Mouse (Mus musculus): ENCODE data around the gene Znrf3. TPM values are rescaled to one million over a fixed set of nuclear protein-coding genes. Genes with fewer than 3 reads are reported as not detected.

Gene Znrf3
- polyA plus RNA-seq, 1 experiment from 2014 or later: 13.7 TPM

DNA sequence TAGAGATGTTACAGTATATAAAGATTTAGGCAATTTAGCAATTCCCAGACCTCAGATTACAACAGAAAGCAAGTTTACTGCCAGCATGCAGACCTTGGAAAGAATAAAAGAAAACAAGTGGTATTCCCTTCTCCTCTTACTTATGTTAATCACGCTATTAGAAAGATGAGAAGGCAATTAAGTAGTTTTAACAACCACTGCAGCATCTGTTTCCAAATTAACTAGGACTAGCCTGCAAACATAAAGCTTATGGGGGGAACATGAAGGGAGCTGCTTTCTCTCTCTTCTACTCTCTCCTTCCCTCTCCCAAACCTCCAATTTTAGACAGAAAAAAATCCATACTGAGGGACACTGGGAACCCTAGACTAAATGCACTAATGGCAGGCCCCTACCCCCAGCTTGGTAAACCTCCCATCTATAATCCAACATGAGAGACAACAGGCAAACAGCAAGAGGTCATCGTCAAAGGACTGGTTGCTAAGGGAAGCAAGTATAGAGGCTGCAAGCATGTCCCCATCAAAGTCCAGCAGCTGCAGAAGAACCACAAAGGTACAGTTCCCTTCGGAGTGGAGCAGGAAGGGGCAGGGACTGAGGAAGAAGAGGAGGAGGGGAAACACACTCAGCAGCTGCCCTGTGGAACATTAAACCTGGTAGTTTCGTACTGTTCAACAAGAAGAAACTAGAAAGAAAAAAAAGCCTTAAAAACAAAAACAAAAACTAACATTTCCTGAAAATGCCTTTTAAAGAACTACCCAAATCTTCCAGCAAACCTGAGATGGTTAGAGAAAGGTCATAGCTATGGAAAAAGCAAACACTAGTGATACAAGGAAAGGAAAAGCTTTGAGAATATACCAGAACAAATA is 53.4 kb downstream of the Znrf3 start:
- no peak for ATAC-seq (ENCODE audit: insufficient number of reproducible peaks, insufficient read depth, low FRiP score, low TSS enrichment, low read depth)
- 24% methylated on average over 4 of the region's 4 CpGs for WGBS

DNA sequence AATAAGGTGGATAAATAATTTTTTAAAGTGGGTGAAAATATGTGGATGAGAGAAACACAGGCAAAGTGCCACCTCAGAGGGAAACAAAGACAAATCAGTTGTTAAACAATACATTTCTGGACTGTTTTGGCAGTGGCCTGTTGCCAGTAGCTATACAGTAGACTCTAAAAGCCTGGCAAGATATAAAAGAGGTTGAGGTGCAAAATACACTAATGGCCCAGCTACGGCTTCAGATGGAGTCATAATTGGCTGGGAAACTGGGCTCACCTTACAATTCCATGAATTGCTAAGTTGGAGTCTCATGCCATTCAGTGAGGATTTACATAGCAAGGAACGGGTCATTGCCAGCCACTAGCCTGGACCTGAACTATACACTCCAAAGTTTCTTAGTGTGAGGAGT is 62.0 kb downstream of the Znrf3 start:
- Histone ChIP-seq H3K27ac (no peak overlapping the region), H3K4me1 (replicated peaks) (peaks cover 15% of the 10 kb centered on the region), H3K4me3 (replicated peaks) (no peak overlapping the region), H3K27me3 (no peaks in the 10 kb centered on the region), H3K9me3 (no peaks in the 10 kb centered on the region), H3K4me2 (no peak overlapping the region), H3K9ac (replicated peaks) (no peak overlapping the region), H3K36me3 (no peaks in the 10 kb centered on the region)
- no peak for ATAC-seq (ENCODE audit: insufficient number of reproducible peaks, insufficient read depth, low FRiP score, low TSS enrichment, low read depth)
- WGBS: 57% methylated on average over 2 of the region's 2 CpGs

More for the DNA sequence above, 53.4 kb downstream of the Znrf3 start:
- H3K27me3 ChIP-seq: no peaks in the 10 kb centered on the region
- H3K4me3 ChIP-seq (replicated peaks): no peak overlapping the region
- no peaks in the 10 kb centered on the region for H3K9me3 ChIP-seq
- H3K36me3 ChIP-seq: no peaks in the 10 kb centered on the region
- H3K4me2 ChIP-seq: peak overlapping the region; percentile 16; the same call in 1 of the 2 replicates
- no peak overlapping the region for H3K9ac ChIP-seq (replicated peaks)
- peaks cover 16% of the 10 kb centered on the region for H3K4me1 ChIP-seq (replicated peaks)
- H3K27ac ChIP-seq: no peak overlapping the region

DNA sequence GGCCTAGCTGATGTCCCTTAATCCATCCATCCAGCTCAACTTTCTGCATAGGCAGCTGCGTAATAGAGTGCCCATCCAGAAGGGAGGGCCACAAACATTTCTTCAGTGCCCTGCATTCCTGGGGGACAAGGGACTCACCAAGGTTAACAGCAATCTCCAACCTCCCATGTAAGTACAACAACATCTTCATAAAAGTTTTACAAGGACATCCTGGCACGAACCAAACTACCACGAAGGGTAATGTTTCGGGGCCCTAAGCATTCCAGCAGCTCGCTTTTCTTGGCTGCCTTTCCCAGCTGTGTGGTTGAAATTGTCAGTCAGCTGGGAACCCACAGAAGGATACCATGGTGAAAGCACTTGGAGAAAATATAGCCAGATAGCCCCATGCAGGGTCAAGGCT is 63.4 kb downstream of the Znrf3 start:
- Histone ChIP-seq H3K9me3 (no peaks in the 10 kb centered on the region), H3K4me2 (no peak overlapping the region), H3K27me3 (no peaks in the 10 kb centered on the region), H3K36me3 (no peaks in the 10 kb centered on the region), H3K4me3 (replicated peaks) (no peak overlapping the region), H3K9ac (replicated peaks) (no peak overlapping the region), H3K27ac (no peak overlapping the region), H3K4me1 (replicated peaks) (peaks cover 15% of the 10 kb centered on the region)
- ATAC-seq (ENCODE audit: insufficient number of reproducible peaks, insufficient read depth, low FRiP score, low TSS enrichment, low read depth): no peak
- 61% methylated on average over 5 of the region's 5 CpGs for WGBS

DNA sequence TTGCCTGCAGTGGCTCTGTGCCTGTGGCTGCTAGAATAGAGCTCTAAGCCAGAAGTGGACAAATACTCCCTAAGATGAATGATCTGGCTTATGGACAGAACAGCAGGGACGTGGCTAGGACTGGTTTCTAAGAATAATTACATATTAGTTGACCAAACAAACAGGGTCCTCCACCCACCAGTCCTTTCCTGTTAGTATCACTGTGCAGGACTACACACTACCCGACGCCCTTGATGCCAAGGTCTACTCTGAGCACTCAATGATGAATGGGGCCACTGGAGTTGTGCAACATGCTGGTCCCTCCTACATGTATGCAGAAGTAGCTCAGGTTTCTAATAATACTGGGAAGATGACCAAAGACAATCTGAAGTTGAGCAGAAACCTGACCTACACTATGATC is 64.4 kb downstream of the Znrf3 start:
- no peak for ATAC-seq (ENCODE audit: insufficient number of reproducible peaks, insufficient read depth, low FRiP score, low TSS enrichment, low read depth)
- Histone ChIP-seq H3K36me3 (no peaks in the 10 kb centered on the region), H3K4me2 (no peak overlapping the region), H3K27me3 (no peaks in the 10 kb centered on the region), H3K9me3 (no peaks in the 10 kb centered on the region), H3K4me3 (replicated peaks) (no peak overlapping the region), H3K27ac (no peak overlapping the region), H3K9ac (replicated peaks) (no peak overlapping the region), H3K4me1 (replicated peaks) (peaks cover 15% of the 10 kb centered on the region)
- 87% methylated on average over 3 of the region's 3 CpGs for WGBS

DNA sequence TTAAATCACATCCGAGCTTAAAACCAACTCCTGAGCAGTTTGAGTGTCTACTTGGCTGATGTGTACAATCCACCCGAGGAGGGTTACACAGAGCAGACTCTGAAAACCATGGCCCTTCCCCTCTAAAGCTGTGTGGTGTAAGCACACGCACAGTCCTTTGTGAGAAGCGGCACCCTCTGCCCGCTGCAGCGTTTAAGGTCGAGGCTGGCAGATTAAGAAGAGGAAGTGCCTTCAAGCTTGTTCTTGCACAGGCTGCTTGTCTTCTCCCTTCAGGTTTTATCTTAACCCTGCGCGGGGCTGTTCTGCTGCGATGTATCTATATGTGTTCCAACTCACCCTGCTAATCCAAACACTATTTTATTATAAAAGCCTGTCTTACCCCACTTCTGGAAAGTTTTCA is 75.5 kb downstream of the Znrf3 start:
- no peaks in the 10 kb centered on the region; the same call in 1 of the 2 replicates for H3K9me3 ChIP-seq
- H3K4me2 ChIP-seq: no peak overlapping the region
- 79% methylated on average over 10 of the region's 10 CpGs for WGBS
- H3K36me3 ChIP-seq: no peaks in the 10 kb centered on the region
- H3K27me3 ChIP-seq: no peaks in the 10 kb centered on the region
- no peak overlapping the region for H3K4me3 ChIP-seq (replicated peaks)
- H3K4me1 ChIP-seq (replicated peaks): no peaks in the 10 kb centered on the region
- H3K27ac ChIP-seq: no peak overlapping the region
- H3K9ac ChIP-seq (replicated peaks): no peak overlapping the region
- no peak for ATAC-seq (ENCODE audit: insufficient number of reproducible peaks, insufficient read depth, low FRiP score, low TSS enrichment, low read depth)

DNA sequence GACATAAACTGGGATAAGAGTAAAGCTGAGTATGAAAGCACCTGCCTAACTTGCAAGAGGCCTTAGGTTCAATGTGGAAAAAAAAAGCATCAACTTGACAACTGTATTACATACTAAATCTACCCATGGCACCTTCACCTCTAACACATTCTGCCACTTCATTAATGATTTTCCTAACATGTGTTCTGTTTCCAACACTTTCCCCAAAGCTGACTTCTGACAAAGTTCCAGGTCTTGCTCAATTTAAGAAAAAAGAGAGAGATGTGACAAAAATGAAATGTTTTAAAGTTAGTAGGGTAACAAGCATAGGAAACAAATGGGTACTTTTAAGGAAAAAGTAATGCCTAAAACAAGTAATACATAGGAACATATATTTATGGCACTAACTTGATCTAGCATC is 76.2 kb downstream of the Znrf3 start:
- no peak overlapping the region for H3K4me3 ChIP-seq (replicated peaks)
- no peaks in the 10 kb centered on the region for H3K4me1 ChIP-seq (replicated peaks)
- H3K27me3 ChIP-seq: no peaks in the 10 kb centered on the region
- H3K27ac ChIP-seq: no peak overlapping the region
- no peak overlapping the region for H3K4me2 ChIP-seq
- ATAC-seq (ENCODE audit: insufficient number of reproducible peaks, insufficient read depth, low FRiP score, low TSS enrichment, low read depth): no peak
- H3K36me3 ChIP-seq: no peaks in the 10 kb centered on the region
- no peaks in the 10 kb centered on the region; the same call in 1 of the 2 replicates for H3K9me3 ChIP-seq
- no peak overlapping the region for H3K9ac ChIP-seq (replicated peaks)

DNA sequence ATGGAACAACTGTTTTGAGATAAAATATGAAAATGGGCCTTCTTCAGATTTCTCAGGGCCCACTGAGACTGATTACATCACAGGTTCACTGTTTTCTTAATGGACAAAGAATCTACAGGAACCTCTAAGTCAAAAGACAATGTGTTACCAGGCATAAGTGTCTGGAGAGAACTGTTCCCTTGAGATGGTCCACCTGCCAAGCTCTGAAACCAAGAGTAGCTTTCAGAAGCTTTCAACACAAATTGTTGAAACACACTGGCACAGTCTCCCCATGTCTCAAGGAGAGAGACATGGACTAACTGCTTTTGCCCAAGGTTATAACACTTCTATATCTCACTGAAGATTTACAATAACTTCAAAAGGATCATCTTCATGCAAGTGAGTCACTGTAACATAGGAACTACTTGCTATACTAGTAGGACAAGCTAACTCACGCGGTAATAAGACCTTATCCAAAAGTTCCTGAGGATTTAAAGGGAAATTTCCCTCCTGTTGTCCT is 89.3 kb downstream of the Znrf3 start:
- Histone ChIP-seq H3K27ac (no peak overlapping the region), H3K4me2 (no peak overlapping the region), H3K9ac (replicated peaks) (no peak overlapping the region), H3K36me3 (no peaks in the 10 kb centered on the region), H3K9me3 (no peaks in the 10 kb centered on the region), H3K4me1 (replicated peaks) (no peaks in the 10 kb centered on the region), H3K27me3 (no peaks in the 10 kb centered on the region), H3K4me3 (replicated peaks) (no peak overlapping the region)
- 95% methylated on average over 2 of the region's 2 CpGs for WGBS
- no peak for ATAC-seq (ENCODE audit: insufficient number of reproducible peaks, insufficient read depth, low FRiP score, low TSS enrichment, low read depth)

DNA sequence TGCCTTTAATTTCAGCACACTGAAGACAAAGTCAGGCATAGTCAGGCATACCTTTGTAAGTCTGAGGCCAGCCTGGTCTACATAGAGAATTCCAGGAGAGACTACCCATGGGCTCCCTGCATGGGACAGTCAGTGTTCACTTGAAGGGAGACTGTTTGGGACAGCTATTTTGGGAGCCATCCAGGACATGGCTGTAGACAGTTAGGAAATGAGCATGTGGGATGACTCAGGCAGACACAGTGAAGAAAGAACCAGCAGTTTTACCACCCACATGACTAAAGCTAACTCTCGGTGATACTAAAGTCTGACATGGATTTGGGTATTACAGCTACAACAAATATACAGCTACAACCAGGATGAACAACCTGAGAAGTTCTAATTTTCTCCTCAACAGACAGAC is 89.9 kb downstream of the Znrf3 start:
- 97% methylated on average over 1 of the region's 1 CpGs for WGBS
- Histone ChIP-seq H3K4me3 (replicated peaks) (no peak overlapping the region), H3K36me3 (no peaks in the 10 kb centered on the region), H3K4me1 (replicated peaks) (no peaks in the 10 kb centered on the region), H3K4me2 (no peak overlapping the region), H3K9ac (replicated peaks) (no peak overlapping the region), H3K27ac (no peak overlapping the region), H3K27me3 (no peaks in the 10 kb centered on the region), H3K9me3 (no peaks in the 10 kb centered on the region)
- no peak for ATAC-seq (ENCODE audit: insufficient number of reproducible peaks, insufficient read depth, low FRiP score, low TSS enrichment, low read depth)

DNA sequence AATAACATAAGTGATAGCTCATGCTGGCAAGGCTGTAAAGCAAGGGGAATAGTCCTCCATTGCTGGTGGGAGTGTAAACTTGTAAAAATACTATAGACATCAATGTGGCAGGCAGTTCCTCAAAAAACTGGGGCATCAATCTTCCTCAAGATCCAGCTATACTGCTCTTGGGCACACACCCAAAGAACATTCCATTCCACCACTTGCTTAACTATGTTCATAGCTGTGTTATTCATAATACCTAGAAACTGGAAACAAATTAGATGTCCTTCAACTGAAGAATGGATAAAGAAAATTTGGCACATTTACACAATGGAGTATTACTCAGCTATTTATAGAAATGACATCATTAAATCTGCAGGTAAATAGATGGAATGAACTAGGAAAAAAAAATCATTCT is 91.6 kb downstream of the Znrf3 start:
- H3K4me1 ChIP-seq (replicated peaks): no peaks in the 10 kb centered on the region
- H3K36me3 ChIP-seq: no peaks in the 10 kb centered on the region
- H3K4me3 ChIP-seq (replicated peaks): no peak overlapping the region
- ATAC-seq (ENCODE audit: insufficient number of reproducible peaks, insufficient read depth, low FRiP score, low TSS enrichment, low read depth): no peak
- H3K4me2 ChIP-seq: no peak overlapping the region
- 0 out of 2 replicates have a peak, but pooled peaks cover 2% of the 10 kb centered on the region for H3K9me3 ChIP-seq
- no peak overlapping the region for H3K27ac ChIP-seq
- H3K9ac ChIP-seq (replicated peaks): no peak overlapping the region
- no peaks in the 10 kb centered on the region for H3K27me3 ChIP-seq

DNA sequence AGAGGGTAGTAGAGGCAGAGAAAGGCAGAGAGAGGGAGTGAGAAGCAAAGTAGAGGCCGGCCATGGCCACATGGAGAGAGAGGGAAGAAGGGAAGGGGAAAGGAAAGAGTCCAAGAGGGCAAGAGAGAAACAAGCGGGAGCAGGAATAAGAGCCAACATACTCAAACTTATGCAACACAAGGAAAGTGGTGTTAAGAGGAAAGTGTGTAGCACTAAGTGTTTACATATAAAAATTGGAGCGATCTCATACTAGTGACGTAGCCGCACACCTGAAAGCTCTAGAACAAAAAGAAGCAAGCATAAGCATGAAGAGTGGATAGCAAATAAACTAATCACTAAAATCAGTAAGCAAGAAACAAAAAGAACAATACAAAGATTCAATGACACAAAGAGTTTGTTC is 95.2 kb downstream of the Znrf3 start:
- no peaks in the 10 kb centered on the region for H3K4me1 ChIP-seq (replicated peaks)
- no peak overlapping the region for H3K4me3 ChIP-seq (replicated peaks)
- 96% methylated on average over 5 of the region's 5 CpGs for WGBS
- no peak overlapping the region for H3K9ac ChIP-seq (replicated peaks)
- H3K27ac ChIP-seq: no peak overlapping the region
- H3K27me3 ChIP-seq: no peaks in the 10 kb centered on the region
- H3K4me2 ChIP-seq: no peak overlapping the region
- no peak for ATAC-seq (ENCODE audit: insufficient number of reproducible peaks, insufficient read depth, low FRiP score, low TSS enrichment, low read depth)
- H3K9me3 ChIP-seq: 0 out of 2 replicates have a peak, but pooled peaks cover 2% of the 10 kb centered on the region
- no peaks in the 10 kb centered on the region for H3K36me3 ChIP-seq

DNA sequence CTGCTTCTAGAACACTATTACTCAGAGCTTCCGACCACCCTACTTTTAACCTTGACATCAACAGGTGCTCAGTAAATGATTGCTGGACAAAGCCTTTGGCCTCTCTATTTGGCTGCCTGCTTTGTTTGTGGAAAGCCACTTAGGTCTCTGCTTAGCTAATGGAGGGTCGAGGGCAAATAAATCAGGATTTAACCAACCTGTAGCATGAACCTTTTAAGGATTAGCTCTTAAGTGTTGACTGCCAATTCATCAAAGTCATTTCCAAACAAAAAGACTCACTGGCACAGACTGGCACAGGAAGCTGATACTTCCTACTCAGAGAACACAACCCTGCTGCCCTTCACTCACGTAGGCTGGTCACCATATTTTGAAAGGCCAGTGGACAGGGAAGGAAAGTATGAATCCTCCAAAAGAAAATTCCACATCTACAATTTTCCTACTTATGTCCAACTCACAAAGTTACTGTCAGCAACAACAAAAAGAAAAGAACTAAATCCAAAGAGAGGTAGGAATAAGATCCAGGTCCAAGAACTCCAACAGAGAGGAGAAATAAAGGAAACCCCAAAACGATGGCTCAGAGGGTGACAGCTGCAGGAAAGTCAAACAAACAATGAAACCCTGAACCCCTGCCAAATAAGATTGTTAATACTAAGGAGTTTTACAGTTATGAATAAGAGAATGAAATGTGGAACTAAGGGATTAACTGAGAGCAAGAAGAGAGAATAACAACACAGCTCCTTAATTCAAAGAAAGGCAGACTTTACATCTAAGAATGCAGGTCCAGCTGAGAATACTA is 97.6 kb downstream of the Znrf3 start:
- 57% methylated on average over 4 of the region's 4 CpGs for WGBS
- Histone ChIP-seq H3K4me2 (no peak overlapping the region), H3K27ac (no peak overlapping the region), H3K27me3 (no peaks in the 10 kb centered on the region), H3K4me3 (replicated peaks) (no peak overlapping the region), H3K9me3 (0 out of 2 replicates have a peak, but pooled peaks cover 2% of the 10 kb centered on the region), H3K36me3 (no peaks in the 10 kb centered on the region), H3K4me1 (replicated peaks) (no peaks in the 10 kb centered on the region), H3K9ac (replicated peaks) (no peak overlapping the region)
- ATAC-seq (ENCODE audit: insufficient number of reproducible peaks, insufficient read depth, low FRiP score, low TSS enrichment, low read depth): no peak
